Mouse (Mus musculus) liver, postnatal 0 days (tissue): Measurements from ENCODE around the gene Cdk10.

Experiments used
- CTCF ChIP-seq: sonication (generic); IDR thresholded peaks from 2 replicates; pipeline ENCODE4 v1.5.1; 2016; ENCODE audit warnings: antibody characterized with exemption, low read depth
- EP300 ChIP-seq: IDR thresholded peaks from 2 replicates; pipeline ENCODE4 v1.6.1; 2016; ENCODE audit warnings: antibody characterized with exemption, low read depth, mild to moderate bottlenecking

GRCm38 (mm10) chr8:123239398-123239797 is 14.8 kb downstream of the Cdk10 start:
- no peak for TF ChIP-seq CTCF
- TF ChIP-seq EP300: no peak
